Mouse (Mus musculus): ENCODE data around the gene Atp2b4. TPM values are rescaled to one million over a fixed set of nuclear protein-coding genes. Genes with fewer than 3 reads are reported as not detected.
A peak's percentile ranks its signal among the peaks of the same experiment; 100 is the strongest.
"Not testable (repeated sequence)": the region's sequence is repeated elsewhere in the genome, so short reads cannot be mapped to it uniquely, and the experiment has no call there.

Gene Atp2b4
- polyA plus RNA-seq, 1 experiment from 2014 or later, result 12.2 TPM

DNA sequence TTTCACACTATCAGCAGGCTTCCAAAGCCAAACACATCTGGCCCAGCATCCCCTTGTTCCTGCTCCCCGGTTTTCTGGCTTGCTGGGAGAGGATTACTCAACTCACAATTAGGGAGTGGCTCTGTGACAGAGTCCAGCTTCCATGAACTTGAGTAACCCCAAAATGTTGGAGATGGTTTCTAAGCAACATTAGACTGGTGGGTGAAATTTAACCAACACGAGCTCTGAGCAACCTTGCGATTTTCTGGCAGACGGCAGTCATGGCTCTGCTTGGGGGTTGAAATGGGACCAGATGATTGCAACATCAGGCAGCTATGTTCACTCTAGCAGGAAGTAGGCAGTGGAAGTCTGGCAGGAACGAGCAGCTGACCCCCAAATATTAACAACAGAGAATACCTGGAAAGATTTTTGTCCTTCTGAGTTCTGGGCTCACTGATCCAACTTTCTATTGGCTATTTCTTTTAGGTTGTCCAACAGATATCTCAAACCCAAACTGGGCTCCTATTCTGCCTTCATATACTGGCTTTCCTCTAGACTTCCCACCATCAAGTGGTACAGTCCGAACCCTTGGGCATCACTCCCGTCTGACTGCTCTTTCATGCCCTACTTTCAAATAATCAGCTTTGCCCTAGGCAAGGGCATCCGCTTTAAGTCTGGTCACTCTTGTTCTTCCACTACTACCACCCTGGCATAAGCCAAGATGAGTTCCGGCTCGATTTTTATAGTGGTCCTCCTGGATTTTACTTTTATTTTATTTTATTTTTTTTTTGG, 114.9 kb downstream of the Atp2b4 start:
- no peaks in the 10 kb centered on the region for H3K4me1 ChIP-seq
- no peaks in the 10 kb centered on the region for H3K27me3 ChIP-seq
- H3K36me3 ChIP-seq, result no peaks in the 10 kb centered on the region
- H3K4me3 ChIP-seq, result no peak overlapping the region
- no peak overlapping the region for H3K9ac ChIP-seq
- no peak overlapping the region for H3K27ac ChIP-seq
- no peak overlapping the region for H3K4me2 ChIP-seq (replicated peaks)
- 82% methylated on average over 10 of the region's 10 CpGs for WGBS
- no peak for ATAC-seq (ENCODE audit: low FRiP score)
- H3K9me3 ChIP-seq (replicated peaks), result no peaks in the 10 kb centered on the region

DNA sequence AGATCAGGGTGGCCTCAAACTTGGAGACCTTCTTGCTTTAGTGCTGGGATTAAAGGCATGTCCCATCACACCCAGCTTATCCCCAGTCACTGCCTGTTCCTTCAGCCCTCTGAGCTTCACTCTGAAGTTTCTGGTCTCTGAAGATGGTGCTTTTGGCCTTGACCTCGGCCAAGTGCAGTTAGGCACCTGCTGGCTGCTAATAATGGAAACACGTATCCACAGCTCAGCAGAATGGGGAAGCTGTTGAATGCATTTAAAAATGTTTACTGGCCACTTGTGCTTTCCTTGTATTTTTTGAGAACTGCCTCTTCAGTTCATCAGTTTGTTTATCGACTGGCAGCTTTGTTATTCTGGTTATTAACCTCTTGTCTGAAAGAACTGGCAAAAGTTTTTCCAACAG, 129.0 kb downstream of the Atp2b4 start:
- Histone ChIP-seq H3K36me3 (no peaks in the 10 kb centered on the region), H3K9ac (no peak overlapping the region), H3K4me1 (no peaks in the 10 kb centered on the region), H3K27me3 (no peaks in the 10 kb centered on the region), H3K9me3 (replicated peaks) (no peaks in the 10 kb centered on the region), H3K27ac (no peak overlapping the region), H3K4me2 (replicated peaks) (no peak overlapping the region), H3K4me3 (no peak overlapping the region)
- WGBS, result 70% methylated on average over 3 of the region's 3 CpGs
- ATAC-seq (ENCODE audit: low FRiP score), result no peak

DNA sequence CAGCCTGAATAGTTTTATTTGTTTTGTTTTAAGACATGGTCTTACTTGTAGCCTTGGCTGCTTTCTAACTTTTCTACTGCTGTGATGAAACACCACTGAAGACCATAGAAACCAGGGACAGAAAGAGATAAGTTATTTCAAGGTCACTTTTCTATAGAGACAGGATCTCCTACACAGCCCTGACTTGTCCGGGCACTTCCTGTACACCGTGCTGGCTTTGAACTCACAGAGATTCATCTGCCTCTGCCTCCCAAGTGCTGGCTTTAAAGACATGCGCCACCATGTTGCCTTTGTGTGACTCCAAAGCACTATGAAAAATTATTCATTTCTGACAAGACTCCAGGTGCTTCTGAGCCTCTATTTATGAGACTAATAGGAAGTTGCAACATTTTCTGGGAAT, 129.6 kb downstream of the Atp2b4 start:
- no peak overlapping the region for H3K9ac ChIP-seq
- H3K4me2 ChIP-seq (replicated peaks), result no peak overlapping the region
- WGBS, result 91% methylated on average over 3 of the region's 3 CpGs
- no peaks in the 10 kb centered on the region for H3K4me1 ChIP-seq
- no peak overlapping the region for H3K27ac ChIP-seq
- H3K9me3 ChIP-seq (replicated peaks), result no peaks in the 10 kb centered on the region
- ATAC-seq (ENCODE audit: low FRiP score), result no peak
- no peaks in the 10 kb centered on the region for H3K27me3 ChIP-seq
- H3K4me3 ChIP-seq, result no peak overlapping the region
- H3K36me3 ChIP-seq, result no peaks in the 10 kb centered on the region

DNA sequence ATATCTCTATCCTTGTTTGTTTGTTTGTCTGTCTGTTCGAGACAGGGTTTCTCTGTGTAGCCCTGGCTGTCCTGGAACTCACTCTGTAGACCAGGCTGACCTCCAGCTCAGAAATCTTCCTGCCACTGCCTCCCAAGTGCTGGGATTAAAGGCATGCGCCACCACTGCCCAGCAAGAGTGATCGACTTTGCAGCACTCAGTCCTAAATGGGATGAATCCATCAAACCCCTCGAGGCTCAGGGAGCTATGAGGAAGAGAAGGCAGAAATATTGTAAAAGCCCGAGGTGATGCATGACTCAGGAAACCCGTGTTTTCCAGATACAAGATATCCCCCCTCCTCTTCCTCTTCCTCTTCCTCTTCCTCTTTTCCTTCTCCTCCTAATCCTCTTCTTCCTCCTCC, 130.1 kb downstream of the Atp2b4 start:
- Histone ChIP-seq H3K27me3 (no peaks in the 10 kb centered on the region), H3K36me3 (no peaks in the 10 kb centered on the region), H3K4me1 (no peaks in the 10 kb centered on the region), H3K27ac (no peak overlapping the region), H3K9ac (no peak overlapping the region), H3K9me3 (replicated peaks) (no peaks in the 10 kb centered on the region), H3K4me3 (no peak overlapping the region), H3K4me2 (replicated peaks) (no peak overlapping the region)
- WGBS, result 89% methylated on average over 6 of the region's 6 CpGs
- no peak for ATAC-seq (ENCODE audit: low FRiP score)

DNA sequence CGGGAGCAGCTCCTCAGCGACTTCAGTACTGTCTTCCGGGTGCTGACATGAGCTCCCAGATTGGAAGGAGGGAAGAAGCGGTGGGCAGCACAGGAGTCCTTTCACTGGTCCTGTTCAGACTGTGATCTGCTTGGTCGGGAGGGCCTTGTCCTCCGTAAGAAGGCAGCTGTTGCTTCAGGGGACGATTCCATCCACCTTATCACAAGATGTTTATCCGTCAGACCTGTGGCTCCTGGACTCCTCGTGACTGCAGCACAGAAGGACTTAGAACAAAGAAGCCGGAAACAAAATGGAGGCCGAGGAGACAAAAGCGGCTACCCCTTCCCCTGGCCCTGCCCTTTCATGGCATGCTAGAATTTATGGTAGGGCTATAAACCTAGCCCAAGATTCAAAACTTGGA, 130.7 kb downstream of the Atp2b4 start:
- Histone ChIP-seq H3K4me1 (no peaks in the 10 kb centered on the region), H3K4me3 (no peak overlapping the region), H3K27ac (no peak overlapping the region), H3K9ac (no peak overlapping the region), H3K36me3 (no peaks in the 10 kb centered on the region), H3K4me2 (replicated peaks) (no peak overlapping the region), H3K9me3 (replicated peaks) (no peaks in the 10 kb centered on the region), H3K27me3 (no peaks in the 10 kb centered on the region)
- ATAC-seq (ENCODE audit: low FRiP score), result no peak
- WGBS, result 80% methylated on average over 12 of the region's 12 CpGs

DNA sequence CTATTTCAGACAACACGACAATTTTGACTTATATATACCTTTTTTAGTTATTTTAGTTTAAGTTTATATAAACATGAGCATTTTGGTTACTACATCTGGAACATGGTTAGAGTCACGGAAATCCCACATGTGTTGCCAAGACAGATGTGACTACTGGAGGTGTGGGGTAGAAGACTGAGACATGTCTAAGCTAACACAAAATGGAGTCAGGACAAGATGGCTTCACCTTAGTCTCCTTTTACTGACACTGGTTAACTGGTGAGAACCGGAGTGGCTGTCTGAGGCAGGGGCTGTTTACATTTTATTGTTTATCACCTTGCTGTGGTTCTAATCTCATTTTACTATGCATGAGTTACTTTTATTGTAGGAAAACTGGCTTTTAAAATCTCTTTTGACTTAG, 132.2 kb downstream of the Atp2b4 start:
- no peak overlapping the region for H3K27ac ChIP-seq
- H3K9ac ChIP-seq, result no peak overlapping the region
- no peaks in the 10 kb centered on the region for H3K4me1 ChIP-seq
- no peak overlapping the region for H3K4me3 ChIP-seq
- no peak for ATAC-seq (ENCODE audit: low FRiP score)
- 90% methylated on average over 3 of the region's 3 CpGs for WGBS
- no peaks in the 10 kb centered on the region for H3K27me3 ChIP-seq
- H3K36me3 ChIP-seq, result no peaks in the 10 kb centered on the region
- H3K4me2 ChIP-seq (replicated peaks), result no peak overlapping the region
- no peaks in the 10 kb centered on the region for H3K9me3 ChIP-seq (replicated peaks)

DNA sequence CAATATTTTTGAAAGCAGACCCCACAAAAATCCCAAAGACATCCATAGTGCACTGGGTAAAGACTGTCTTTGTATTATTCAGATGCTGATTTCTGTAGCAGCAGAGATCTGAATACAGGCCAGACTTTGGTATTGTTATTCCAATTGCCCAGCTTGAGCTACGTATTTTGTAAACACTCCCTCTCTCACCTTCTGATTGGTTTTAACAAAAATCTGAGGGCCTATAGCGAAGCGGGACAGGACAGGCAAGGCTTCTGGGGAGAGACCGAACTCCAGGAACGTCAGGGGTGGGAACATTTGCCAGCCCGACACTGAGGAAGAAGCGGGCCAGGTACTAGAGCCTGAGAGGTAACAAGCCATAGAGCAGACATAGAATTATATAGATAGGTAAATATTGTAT, 133.1 kb downstream of the Atp2b4 start:
- H3K9me3 ChIP-seq (replicated peaks), result no peaks in the 10 kb centered on the region
- no peak overlapping the region for H3K4me3 ChIP-seq
- H3K27ac ChIP-seq, result no peak overlapping the region
- H3K36me3 ChIP-seq, result no peaks in the 10 kb centered on the region
- no peaks in the 10 kb centered on the region for H3K4me1 ChIP-seq
- H3K27me3 ChIP-seq, result no peaks in the 10 kb centered on the region
- 28% methylated on average over 7 of the region's 7 CpGs for WGBS
- ATAC-seq (ENCODE audit: low FRiP score), result no peak
- no peak overlapping the region for H3K9ac ChIP-seq
- no peak overlapping the region for H3K4me2 ChIP-seq (replicated peaks)

DNA sequence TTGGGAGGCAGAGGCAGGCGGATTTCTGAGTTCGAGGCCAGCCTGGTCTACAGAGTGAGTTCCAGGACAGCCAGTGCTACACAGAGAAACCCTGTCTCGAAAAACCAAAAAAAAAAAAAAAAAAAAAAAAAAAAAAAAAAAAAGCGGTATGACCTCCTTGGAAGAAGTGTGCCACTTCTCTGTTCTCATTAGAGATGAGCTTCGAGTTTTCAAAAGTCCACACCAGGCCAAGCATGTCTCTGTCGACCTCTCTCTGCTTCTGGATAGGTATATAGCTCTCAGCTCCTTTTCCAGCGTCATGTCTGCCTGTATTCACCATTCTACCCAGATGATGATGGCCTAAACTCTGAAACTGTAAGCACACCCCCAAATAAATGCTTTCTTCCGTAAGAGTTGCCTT, 135.1 kb downstream of the Atp2b4 start:
- H3K9me3 ChIP-seq (replicated peaks); H3K4me2 ChIP-seq (replicated peaks); H3K36me3 ChIP-seq; ATAC-seq (ENCODE audit: low FRiP score); H3K9ac ChIP-seq; H3K27ac ChIP-seq; H3K27me3 ChIP-seq; H3K4me1 ChIP-seq; H3K4me3 ChIP-seq: not testable (repeated sequence)
- WGBS, result 84% methylated on average over 7 of the region's 8 CpGs

DNA sequence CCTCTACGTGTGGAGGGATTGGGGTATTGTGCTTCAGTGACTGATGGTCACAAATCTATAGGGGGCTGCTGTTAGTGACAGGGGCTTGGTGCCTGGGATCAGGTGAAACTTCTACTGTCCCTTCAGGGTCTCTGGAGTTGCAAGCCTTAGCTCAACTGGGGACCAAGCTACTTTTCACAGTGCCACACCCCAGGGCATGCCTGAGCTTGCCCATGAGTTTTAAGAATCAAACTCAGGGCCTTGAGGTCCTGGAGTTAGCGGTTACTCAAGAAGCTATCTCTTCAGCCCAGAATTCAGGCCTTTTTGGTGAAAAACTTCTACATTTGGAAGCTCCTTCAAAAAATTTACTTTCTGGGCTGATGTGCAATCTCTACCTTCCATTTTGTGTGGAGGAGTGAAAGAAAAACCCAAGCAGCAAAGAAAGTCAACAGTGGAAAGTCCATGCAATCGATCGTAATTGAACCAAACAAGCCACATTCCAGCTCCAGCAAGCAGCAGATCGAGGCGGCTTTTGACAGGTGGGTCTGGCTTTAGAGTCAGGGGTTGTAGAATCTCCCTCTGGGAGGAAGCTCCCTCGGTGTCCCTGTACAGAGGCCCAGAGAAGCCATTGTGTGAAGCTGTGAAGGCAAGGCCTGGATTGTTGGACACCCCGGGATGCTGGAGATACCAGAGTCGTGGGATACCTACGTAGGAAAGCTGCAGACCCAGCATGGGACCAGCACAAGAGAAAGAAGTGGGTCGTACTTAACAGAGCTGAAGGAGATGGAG, 136.5 kb downstream of the Atp2b4 start:
- H3K4me3 ChIP-seq, result no peak overlapping the region
- no peak overlapping the region for H3K27ac ChIP-seq
- no peak overlapping the region for H3K9ac ChIP-seq
- H3K4me2 ChIP-seq (replicated peaks), result no peak overlapping the region
- H3K9me3 ChIP-seq (replicated peaks), result no peaks in the 10 kb centered on the region
- H3K4me1 ChIP-seq, result peaks cover 7% of the 10 kb centered on the region
- ATAC-seq (ENCODE audit: low FRiP score), result no peak
- H3K36me3 ChIP-seq, result no peaks in the 10 kb centered on the region
- WGBS, result 59% methylated on average over 11 of the region's 11 CpGs
- no peaks in the 10 kb centered on the region for H3K27me3 ChIP-seq

DNA sequence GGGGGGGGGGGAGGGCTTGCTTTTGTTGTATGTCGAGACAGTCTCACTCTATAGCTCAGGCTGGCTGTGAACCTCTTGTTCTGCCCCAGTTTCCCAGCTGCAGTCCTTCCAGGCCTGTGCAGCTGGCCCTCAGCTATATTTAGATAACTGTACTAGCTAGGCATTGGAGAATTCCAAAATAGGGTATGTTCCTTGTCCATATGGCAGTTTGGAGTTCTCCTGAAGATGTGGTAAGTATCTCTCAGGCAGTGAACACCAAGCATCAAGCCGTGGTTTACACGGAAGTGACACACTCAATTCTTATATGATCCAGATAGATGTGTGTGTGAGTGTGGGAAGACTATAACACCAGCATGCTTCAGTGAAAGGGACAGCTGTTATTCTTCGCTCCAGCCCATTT, 137.4 kb downstream of the Atp2b4 start:
- Histone ChIP-seq H3K4me3 (no peak overlapping the region), H3K27ac (no peak overlapping the region), H3K4me1 (peaks cover 14% of the 10 kb centered on the region), H3K36me3 (peaks cover 1% of the 10 kb centered on the region), H3K9me3 (replicated peaks) (no peaks in the 10 kb centered on the region), H3K27me3 (no peaks in the 10 kb centered on the region), H3K4me2 (replicated peaks) (no peak overlapping the region), H3K9ac (no peak overlapping the region)
- 84% methylated on average over 4 of the region's 4 CpGs for WGBS
- ATAC-seq (ENCODE audit: low FRiP score), result no peak

DNA sequence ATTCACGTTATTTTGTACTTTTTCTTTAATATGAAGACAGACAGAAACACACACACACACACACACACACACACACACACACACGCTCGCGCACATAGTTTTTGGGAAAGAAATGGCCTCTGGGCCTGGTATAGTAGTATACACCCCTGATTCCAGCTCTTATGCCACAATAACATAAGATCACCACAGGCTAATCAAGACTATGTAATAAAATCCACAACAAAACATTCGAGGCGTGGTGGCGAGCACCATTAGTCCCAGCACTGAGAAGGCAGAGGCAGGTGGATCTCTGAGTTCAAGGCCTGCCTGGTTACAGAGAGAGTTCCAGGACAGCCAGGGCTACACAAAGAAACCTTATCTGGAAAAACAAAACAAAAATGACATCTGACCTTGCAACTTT, 137.9 kb downstream of the Atp2b4 start:
- H3K4me3 ChIP-seq, result no peak overlapping the region
- 92% methylated on average over 7 of the region's 7 CpGs for WGBS

DNA sequence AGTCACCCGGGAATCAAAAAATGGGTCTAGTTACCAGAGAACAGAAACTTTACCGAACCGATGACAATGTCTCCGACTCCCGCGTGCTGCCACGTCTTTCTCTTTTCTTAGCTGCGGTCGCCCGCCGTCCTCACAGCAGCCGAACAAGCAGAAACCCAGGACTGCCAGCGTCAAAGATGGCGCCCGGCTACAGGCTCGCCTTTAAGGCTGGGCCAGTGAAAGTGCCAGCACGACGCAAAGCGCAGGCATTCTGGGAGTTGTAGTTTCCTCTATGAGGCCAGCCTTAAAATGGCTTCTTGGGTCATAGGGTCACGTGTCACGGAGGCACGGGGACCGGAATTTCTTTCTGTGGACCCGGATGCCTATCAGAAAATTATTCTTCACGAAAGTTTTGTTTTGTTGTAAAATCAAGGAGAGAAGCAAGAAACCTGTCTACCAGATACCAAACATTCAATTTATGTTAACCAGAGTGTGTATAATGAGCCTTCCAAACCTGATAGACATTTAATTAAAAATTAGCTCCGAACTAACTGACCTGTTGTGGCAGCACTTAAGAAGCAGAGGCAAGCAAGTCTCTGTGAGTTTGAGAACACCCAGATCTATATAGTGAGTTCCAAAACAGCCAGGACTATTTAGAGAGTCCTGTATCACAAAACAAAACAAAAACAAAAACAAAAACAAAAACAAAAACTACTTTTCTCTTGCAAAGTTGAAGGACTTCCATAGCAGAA, 139.5 kb downstream of the Atp2b4 start, which contains the start of gene Gm38394:
Gene Gm38394 (minus strand): TSS at position 116 of the 731 bp plus-strand sequence.
- WGBS, result 3% methylated on average over 26 of the region's 26 CpGs
- Histone ChIP-seq H3K4me3 (peak within 1 kb of the TSS; percentile 87), H3K27ac (peak within 1 kb of the TSS; percentile 93), H3K27me3 (no peaks in the 10 kb centered on the region), H3K4me1 (peaks cover 28% of the 10 kb centered on the region), H3K9ac (peak within 1 kb of the TSS; percentile 87), H3K9me3 (replicated peaks) (no peaks in the 10 kb centered on the region), H3K4me2 (replicated peaks) (peak within 1 kb of the TSS; percentile 92), H3K36me3 (peaks cover 15% of the 10 kb centered on the region)
- ATAC-seq (ENCODE audit: low FRiP score), result peak; percentile 99

More for the DNA sequence above, 137.9 kb downstream of the Atp2b4 start:
- ATAC-seq (ENCODE audit: low FRiP score), result no peak
- Histone ChIP-seq H3K4me2 (replicated peaks) (no peak overlapping the region), H3K4me1 (peaks cover 14% of the 10 kb centered on the region), H3K27ac (no peak overlapping the region), H3K27me3 (no peaks in the 10 kb centered on the region), H3K36me3 (peaks cover 6% of the 10 kb centered on the region), H3K9me3 (replicated peaks) (no peaks in the 10 kb centered on the region), H3K9ac (no peak overlapping the region)

Data from hindbrain, embryonic 12.5 days (tissue).